In the genomic region with DNA sequence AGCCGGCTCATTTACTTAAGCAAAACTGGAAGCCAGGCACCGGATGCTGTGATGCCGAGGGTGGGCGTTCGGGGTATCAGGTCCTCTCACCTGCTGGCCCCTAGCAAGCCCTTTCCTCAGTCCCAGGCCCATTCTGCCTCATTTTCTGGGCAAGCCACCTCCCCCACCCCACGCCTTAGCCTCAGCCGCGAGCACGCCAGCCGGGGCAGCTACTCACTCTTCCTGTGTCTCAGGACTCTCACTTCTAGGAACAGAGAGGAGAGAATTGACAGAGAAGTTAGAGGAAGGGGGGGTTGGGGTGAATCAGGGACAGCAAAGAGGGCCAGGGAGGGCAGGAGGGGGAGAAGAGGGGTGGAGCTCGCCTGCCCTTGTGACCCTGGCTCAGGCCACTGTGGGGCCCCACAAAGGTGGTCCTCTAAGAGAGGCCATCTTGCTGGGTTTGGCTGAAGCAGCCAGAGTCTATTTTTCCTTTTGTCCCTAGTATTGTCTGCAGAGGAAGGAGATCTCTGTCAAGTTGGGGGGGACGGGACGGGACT, we compare ENCODE assay signal across 16 mouse cellular contexts. TPM values are rescaled to one million over a fixed set of nuclear protein-coding genes. Genes with fewer than 3 reads are reported as not detected.
DNase-seq lines count a peak whose midpoint lies in the region; ATAC-seq lines count a peak whose summit lies in the region.
"Had no signal": no experiment of that assay in that cellular context is flagged by ENCODE, and none has a peak within 500 bp of the region (broad histone marks: within the 10 kb centered on the region; RNA-seq: fewer than 3 reads in every experiment).

No protein-coding gene starts in this region.

- no peaks in the 10 kb centered on the region for H3K9me3 ChIP-seq in embryonic facial prominence, embryonic 10.5 days
- no peaks in the 10 kb centered on the region for H3K9me3 ChIP-seq in liver, embryonic 13.5 days (replicated peaks)

- no peak for ATAC-seq in liver, embryonic 13.5 days (ENCODE audit: low read depth)

- DNase-seq in embryo, embryonic 9.5 days (ENCODE audit: extremely low spot score): peak; percentile 39
- DNase-seq in embryo, embryonic 10.5 days (ENCODE audit: low spot score): no peak
- DNase-seq in kidney, postnatal 36 days: peak; percentile 36 to 39
- no peak for DNase-seq in kidney, adult 9 months
- no peak for DNase-seq in embryonic facial prominence, embryonic 10.5 days (ENCODE audit: low spot score)
- no peak for DNase-seq in liver, embryonic 13.5 days
- no peak for DNase-seq in spleen, adult 18-20 months
- no peak for DNase-seq in left cerebral cortex, postnatal 14 days (ENCODE audit: low spot score in 2 of 2)
- DNase-seq: adrenal gland, adult 2 months; cerebellum, adult 2 months; heart, postnatal 10 days; lung, adult 2 months had no signal

- H3K4me3 ChIP-seq in embryonic facial prominence, embryonic 10.5 days: peak overlapping the region; percentile 56
- peak overlapping the region; percentile 18 for H3K4me3 ChIP-seq in liver, embryonic 13.5 days (replicated peaks)

- no peaks in the 10 kb centered on the region for H3K36me3 ChIP-seq in embryonic facial prominence, embryonic 10.5 days (replicated peaks)
- no peaks in the 10 kb centered on the region for H3K36me3 ChIP-seq in liver, embryonic 13.5 days

- H3K9ac ChIP-seq in liver, embryonic 13.5 days: no peak overlapping the region

- WGBS in embryonic facial prominence, embryonic 10.5 days: 17% methylated on average over 13 of the region's 13 CpGs
- 33% methylated on average over 13 of the region's 13 CpGs for WGBS in liver, embryonic 13.5 days (ENCODE audit: insufficient replicate concordance)

- intact Hi-C loops in left cerebral cortex, postnatal 14 days (cut with DNase I): no loop called here

- H3K27ac ChIP-seq in embryonic facial prominence, embryonic 10.5 days (replicated peaks): no peak overlapping the region
- H3K27ac ChIP-seq in liver, embryonic 13.5 days: no peak overlapping the region

- peak overlapping the region; percentile 34 for H3K4me2 ChIP-seq in liver, embryonic 13.5 days

- peaks cover 81% of the 10 kb centered on the region for H3K4me1 ChIP-seq in embryonic facial prominence, embryonic 10.5 days
- peaks cover 42% of the 10 kb centered on the region for H3K4me1 ChIP-seq in liver, embryonic 13.5 days (replicated peaks)

- peaks cover 100% of the 10 kb centered on the region for H3K27me3 ChIP-seq in embryonic facial prominence, embryonic 10.5 days (replicated peaks; ENCODE audit: low read depth, poor library complexity, severe bottlenecking)
- peaks cover 100% of the 10 kb centered on the region for H3K27me3 ChIP-seq in liver, embryonic 13.5 days

RNA-seq across cellular contexts. Expression of gene Tnfrsf25, which starts 13.7 kb away (rescaled TPM):
- 1.0 and 1.3 TPM in 2 replicates for polyA plus RNA-seq in embryonic facial prominence, embryonic 10.5 days (2016; fragmentation: Nextera tagmentation; extraction: Ambion mirVana)
- polyA plus RNA-seq in liver, embryonic 13.5 days (2015; fragmentation: Nextera tagmentation; extraction: Ambion mirVana): 0.37 and 0.48 TPM in 2 replicates
- 10 to 100 TPM in 1 of 2 experiments, 1 to 10 TPM in 1; 6.2 to 16.5 TPM for total RNA-seq in left cerebral cortex, postnatal 14 days (2021)
- total RNA-seq: granulocyte monocyte progenitor cell, adult 5-6 weeks had no signal

RNA-seq across cellular contexts. Expression of gene Espn, which starts 22.7 kb away (rescaled TPM):
- 7.5 and 10.3 TPM in 2 replicates for polyA plus RNA-seq in embryonic facial prominence, embryonic 10.5 days (2016; fragmentation: Nextera tagmentation; extraction: Ambion mirVana)
- 1.8 and 2.1 TPM in 2 replicates for polyA plus RNA-seq in liver, embryonic 13.5 days (2015; fragmentation: Nextera tagmentation; extraction: Ambion mirVana)
- total RNA-seq in left cerebral cortex, postnatal 14 days (2021): under 1 TPM; 0.24 to 0.44 TPM
- total RNA-seq: granulocyte monocyte progenitor cell, adult 5-6 weeks had no signal

RNA-seq across cellular contexts. Expression of gene Hes2, which starts 29.2 kb away (rescaled TPM):
- 0.11 and 1.0 TPM in 2 replicates for polyA plus RNA-seq in embryonic facial prominence, embryonic 10.5 days (2016; fragmentation: Nextera tagmentation; extraction: Ambion mirVana)
- polyA plus RNA-seq in liver, embryonic 13.5 days (2015; fragmentation: Nextera tagmentation; extraction: Ambion mirVana): 0.06 TPM in 1 of 2 replicates, not detected in the other
- total RNA-seq in left cerebral cortex, postnatal 14 days (2021): not detected
- total RNA-seq: adrenal gland, adult 2 months; granulocyte monocyte progenitor cell, adult 5-6 weeks; heart, postnatal 10 days; layer of hippocampus, adult 8-10 months; left cerebral cortex, postnatal 10 days had no signal
- polyA plus RNA-seq: adrenal gland, adult 2 months; brain, embryonic 14.5 days; cerebellum, adult 2 months had no signal

RNA-seq across cellular contexts. Expression of gene Acot7, which starts 48.5 kb away (rescaled TPM):
- 51.8 and 55.5 TPM in 2 replicates for polyA plus RNA-seq in embryonic facial prominence, embryonic 10.5 days (2016; fragmentation: Nextera tagmentation; extraction: Ambion mirVana)
- 24.8 and 25.2 TPM in 2 replicates for polyA plus RNA-seq in liver, embryonic 13.5 days (2015; fragmentation: Nextera tagmentation; extraction: Ambion mirVana)
- 100 to 1,000 TPM; 377 to 378 TPM for total RNA-seq in left cerebral cortex, postnatal 14 days (2021)

RNA-seq across cellular contexts. Expression of gene Plekhg5, which starts 57.2 kb away (rescaled TPM):
- polyA plus RNA-seq in embryonic facial prominence, embryonic 10.5 days (2016; fragmentation: Nextera tagmentation; extraction: Ambion mirVana): 11.7 and 13.2 TPM in 2 replicates
- 4.9 and 5.1 TPM in 2 replicates for polyA plus RNA-seq in liver, embryonic 13.5 days (2015; fragmentation: Nextera tagmentation; extraction: Ambion mirVana)
- 10 to 100 TPM; 74.0 to 84.0 TPM for total RNA-seq in left cerebral cortex, postnatal 14 days (2021)

Comparison
In these comparisons a context has a peak if more than half of its experiments do, and no peak if none do; other contexts are left out.
1. DNase-seq: peak in embryo, embryonic 9.5 days (single experiment) and kidney, postnatal 36 days (2 of 2); none in embryo, embryonic 10.5 days (single experiment), kidney, adult 9 months (single experiment), embryonic facial prominence, embryonic 10.5 days (single experiment), liver, embryonic 13.5 days (single experiment), spleen, adult 18-20 months (0 of 2) and left cerebral cortex, postnatal 14 days (0 of 2).